Mouse (Mus musculus) myocyte (in vitro differentiated cells): ENCODE data around the gene Tenm2. TPM values are rescaled to one million over a fixed set of nuclear protein-coding genes. Genes with fewer than 3 reads are reported as not detected.

Source experiments
- H3K27me3 ChIP-seq: one replicate; pipeline ENCODE4 v1.6.1; 2011; ENCODE audit not compliant: control insufficient read depth, insufficient read depth, insufficient read length
- H3K36me3 ChIP-seq: one replicate; pipeline ENCODE4 v1.6.1; 2011; ENCODE audit not compliant: control insufficient read depth, insufficient read depth
- H3K4me2 ChIP-seq: one replicate; pipeline ENCODE4 v1.6.1; 2011; ENCODE audit warnings: low read depth, control low read depth
- H3K4me3 ChIP-seq: one replicate; pipeline ENCODE4 v1.5.1; 2011; ENCODE audit warnings: mild to moderate bottlenecking, control low read depth, moderate library complexity
- H3K79me2 ChIP-seq: one replicate; pipeline ENCODE4 v1.6.1; 2011; ENCODE audit not compliant: control insufficient read depth, insufficient read depth
- H3ac ChIP-seq: one replicate; pipeline ENCODE4 v1.6.1; 2011; ENCODE audit not compliant: control insufficient read depth, insufficient read length
- CEBPB ChIP-seq: IDR thresholded peaks from 2 replicates; pipeline ENCODE4 v1.6.1; 2011; ENCODE audit warnings: mild to moderate bottlenecking, moderate library complexity; ENCODE audit not compliant: poor library complexity, insufficient read depth, severe bottlenecking
- E2F4 ChIP-seq: IDR thresholded peaks from one replicate; pipeline ENCODE4 v1.6.1; 2011; ENCODE audit warnings: mild to moderate bottlenecking, control low read depth, moderate library complexity; ENCODE audit not compliant: insufficient read depth
- MAX ChIP-seq: IDR thresholded peaks from one replicate; pipeline ENCODE4 v1.6.1; 2011; ENCODE audit warnings: low read depth, mild to moderate bottlenecking, control low read depth
- MYOD1 ChIP-seq, 3 experiments: IDR thresholded peaks; one replicate each; pipeline ENCODE4 v1.6.1; 2011; ENCODE audit warnings: control low read depth in 2 of 3, low read depth in 2 of 3, mild to moderate bottlenecking in 2 of 3, moderate library complexity in 1 of 3; ENCODE audit not compliant: insufficient read length in 2 of 3, control insufficient read depth in 1 of 3
- MYOG ChIP-seq, 3 experiments: IDR thresholded peaks; one replicate each; pipeline ENCODE4 v1.6.1; 2011; ENCODE audit warnings: control low read depth in 2 of 3, low read depth in 2 of 3, mild to moderate bottlenecking in 2 of 3; ENCODE audit not compliant: insufficient read length in 2 of 3, control insufficient read depth in 1 of 3, insufficient read depth in 1 of 3
- POLR2A ChIP-seq: IDR thresholded peaks from one replicate; pipeline ENCODE4 v1.6.1; 2011; ENCODE audit warnings: low read depth, mild to moderate bottlenecking, control low read depth, moderate library complexity; ENCODE audit not compliant: insufficient read length
- POLR2AphosphoS2 ChIP-seq: IDR thresholded peaks from one replicate; pipeline ENCODE4 v1.6.1; 2011; ENCODE audit warnings: low read depth, control low read depth; ENCODE audit not compliant: insufficient read length
- REST ChIP-seq: IDR thresholded peaks from one replicate; pipeline ENCODE4 v1.6.1; 2011; ENCODE audit warnings: mild to moderate bottlenecking, control low read depth, moderate library complexity; ENCODE audit not compliant: insufficient read depth, insufficient read length
- SRF ChIP-seq: IDR thresholded peaks from one replicate; pipeline ENCODE4 v1.6.1; 2011; ENCODE audit warnings: low read depth; ENCODE audit not compliant: control insufficient read depth, insufficient read length
- TCF12 ChIP-seq: IDR thresholded peaks from one replicate; pipeline ENCODE4 v1.6.1; 2011; ENCODE audit warnings: mild to moderate bottlenecking, control low read depth; ENCODE audit not compliant: poor library complexity, insufficient read depth, severe bottlenecking
- TCF3 ChIP-seq: IDR thresholded peaks from one replicate; pipeline ENCODE4 v1.6.1; 2011; ENCODE audit warnings: low read depth, control low read depth; ENCODE audit not compliant: insufficient read length
- USF1 ChIP-seq: IDR thresholded peaks from one replicate; pipeline ENCODE4 v1.6.1; 2011; ENCODE audit warnings: low read depth, mild to moderate bottlenecking, control low read depth, moderate library complexity
- polyA plus RNA-seq: library from polyadenylated mRNA; unstranded; fragments of >200 nt; fragmentation: generic; extraction: Trizol; gene quantifications from one replicate; pipeline ENCODE4 v1.2.1, GENCODE M21; 2012; ENCODE audit warnings: missing spikeins

Tenm2 gene
- polyA plus RNA-seq, 1 experiment: 0.28 TPM

DNA sequence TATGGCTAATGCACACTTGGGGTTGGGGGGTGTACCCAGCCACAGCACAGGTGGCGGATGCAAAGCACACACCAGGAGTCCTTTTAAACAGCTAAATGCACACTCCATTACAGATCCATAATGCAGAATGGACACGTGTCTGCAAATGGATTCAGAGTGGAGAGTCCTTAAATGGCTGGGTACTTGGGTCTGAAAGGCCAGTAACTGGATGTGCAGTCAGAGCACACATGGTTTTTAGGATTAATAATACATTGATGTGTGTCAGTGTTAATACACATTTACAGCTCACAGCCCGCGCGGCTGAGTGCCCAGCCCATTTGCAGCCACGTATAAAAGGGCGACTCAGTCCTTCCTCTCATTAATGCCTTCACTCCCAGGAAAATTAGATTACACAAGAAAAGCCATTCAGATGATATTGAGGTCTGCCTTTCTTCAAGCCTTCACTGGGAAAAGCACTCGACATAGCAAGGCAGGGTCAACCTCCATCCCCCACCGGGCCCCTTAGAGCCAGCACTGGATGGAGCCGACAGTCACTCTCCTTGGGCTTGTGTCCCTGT, 1073.9 kb downstream of the Tenm2 start:
- TF ChIP-seq E2F4: no peak
- TF ChIP-seq POLR2AphosphoS2: no peak
- no peak for TF ChIP-seq REST
- TF ChIP-seq POLR2A: no peak
- TF ChIP-seq CEBPB: no peak
- TF ChIP-seq SRF: no peak
- no peak for TF ChIP-seq TCF12
- no peak for TF ChIP-seq TCF3
- no peak for TF ChIP-seq USF1
- no peak for TF ChIP-seq MYOG (IDR thresholded peaks at IDR 0.05; ENCODE audit: control insufficient read depth in 1 of 3, insufficient read depth in 1 of 3, insufficient read length in 2 of 3, low read depth in 2 of 3)
- TF ChIP-seq MYOD1 (IDR thresholded peaks at IDR 0.05; ENCODE audit: control insufficient read depth in 1 of 3, insufficient read length in 2 of 3, low read depth in 2 of 3): no peak
- no peak for TF ChIP-seq MAX
- no peaks in the 10 kb centered on the region for H3K36me3 ChIP-seq
- H3K79me2 ChIP-seq: no peaks in the 10 kb centered on the region
- H3K4me3 ChIP-seq: no peak overlapping the region
- no peak overlapping the region for H3ac ChIP-seq
- H3K27me3 ChIP-seq: no peaks in the 10 kb centered on the region
- H3K4me2 ChIP-seq: no peak overlapping the region

DNA sequence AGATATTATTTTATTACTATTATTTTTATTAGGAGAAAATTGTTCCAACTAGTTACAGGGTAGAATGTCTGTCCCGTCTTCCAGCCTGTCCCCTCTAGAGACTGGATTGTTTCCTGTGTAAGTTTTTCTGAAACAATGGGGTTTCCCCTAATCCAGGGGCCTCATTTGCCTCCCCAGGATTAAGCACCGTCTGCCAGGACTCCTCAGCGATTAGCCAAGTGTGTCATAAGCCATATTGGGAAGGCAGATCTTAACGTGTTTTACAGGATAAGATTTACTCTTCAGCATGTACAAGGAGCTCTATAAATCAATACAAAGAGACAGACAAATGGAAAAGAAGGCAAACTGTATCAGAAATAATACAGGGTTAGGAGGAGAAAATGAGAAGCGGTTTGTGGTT, 1082.3 kb downstream of the Tenm2 start:
- Histone ChIP-seq H3K4me3 (no peak overlapping the region), H3K4me2 (no peak overlapping the region), H3K79me2 (no peaks in the 10 kb centered on the region), H3ac (no peak overlapping the region), H3K27me3 (no peaks in the 10 kb centered on the region), H3K36me3 (no peaks in the 10 kb centered on the region)
- no peak for TF ChIP-seq MYOD1 (IDR thresholded peaks at IDR 0.05; ENCODE audit: control insufficient read depth in 1 of 3, insufficient read length in 2 of 3, low read depth in 2 of 3)
- no peak for TF ChIP-seq MAX
- no peak for TF ChIP-seq SRF

DNA sequence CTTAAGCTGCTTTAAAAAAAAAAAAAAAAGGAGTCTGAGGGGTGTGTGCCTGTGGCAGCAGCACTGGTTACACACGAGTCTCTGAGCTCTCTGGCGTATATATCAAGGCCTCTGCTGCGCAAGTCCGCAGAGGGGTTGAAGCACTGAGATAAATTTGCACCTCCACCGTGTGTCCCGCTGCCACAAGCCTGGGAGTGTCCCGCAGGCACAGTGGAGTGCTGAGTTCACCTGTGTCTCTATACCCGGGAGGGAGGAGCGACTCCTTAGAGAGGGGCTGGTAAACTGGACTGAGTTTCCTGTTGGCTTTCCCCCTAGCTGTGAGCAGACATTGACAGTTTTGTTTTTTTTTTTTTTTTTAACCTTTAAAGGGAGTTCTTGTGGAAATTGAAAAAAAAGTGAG, 1082.8 kb downstream of the Tenm2 start:
- no peak overlapping the region for H3K4me3 ChIP-seq
- H3ac ChIP-seq: no peak overlapping the region
- H3K36me3 ChIP-seq: no peaks in the 10 kb centered on the region
- no peak overlapping the region for H3K4me2 ChIP-seq
- TF ChIP-seq POLR2A: no peak
- no peak for TF ChIP-seq MAX
- no peak for TF ChIP-seq USF1
- TF ChIP-seq TCF12: no peak
- no peak for TF ChIP-seq REST
- TF ChIP-seq SRF: no peak
- TF ChIP-seq E2F4: no peak
- no peak for TF ChIP-seq MYOG (IDR thresholded peaks at IDR 0.05; ENCODE audit: control insufficient read depth in 1 of 3, insufficient read depth in 1 of 3, insufficient read length in 2 of 3, low read depth in 2 of 3)
- no peak for TF ChIP-seq TCF3
- TF ChIP-seq POLR2AphosphoS2: no peak
- no peak for TF ChIP-seq MYOD1 (IDR thresholded peaks at IDR 0.05; ENCODE audit: control insufficient read depth in 1 of 3, insufficient read length in 2 of 3, low read depth in 2 of 3)
- TF ChIP-seq CEBPB: no peak
- H3K79me2 ChIP-seq: no peaks in the 10 kb centered on the region
- no peaks in the 10 kb centered on the region for H3K27me3 ChIP-seq

DNA sequence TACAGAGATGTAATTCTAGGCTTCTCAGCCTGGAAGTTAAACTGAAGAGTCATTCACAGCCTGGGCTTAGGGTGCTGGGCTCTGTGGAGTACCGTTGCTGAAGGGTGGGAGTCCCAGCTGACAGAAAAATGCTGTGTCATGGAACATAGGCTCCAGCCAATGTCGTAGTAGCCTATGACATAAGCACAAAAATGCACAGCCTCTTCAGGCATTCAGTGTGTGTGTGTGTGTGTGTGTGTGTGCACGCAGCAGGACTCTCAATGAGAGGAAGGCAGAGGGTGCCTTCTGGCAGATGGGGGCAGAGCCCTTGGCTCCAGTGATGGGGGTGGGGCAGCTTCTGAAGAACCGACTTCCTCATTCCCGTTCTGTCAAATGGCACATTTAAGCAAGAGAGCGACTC, 1083.5 kb downstream of the Tenm2 start:
- no peak overlapping the region for H3ac ChIP-seq
- no peak overlapping the region for H3K4me3 ChIP-seq
- H3K36me3 ChIP-seq: no peaks in the 10 kb centered on the region
- no peaks in the 10 kb centered on the region for H3K79me2 ChIP-seq
- no peak for TF ChIP-seq E2F4
- TF ChIP-seq SRF: no peak
- no peak for TF ChIP-seq POLR2A
- no peak for TF ChIP-seq POLR2AphosphoS2
- no peak for TF ChIP-seq MYOG (IDR thresholded peaks at IDR 0.05; ENCODE audit: control insufficient read depth in 1 of 3, insufficient read depth in 1 of 3, insufficient read length in 2 of 3, low read depth in 2 of 3)
- no peak for TF ChIP-seq MAX
- TF ChIP-seq USF1: no peak
- TF ChIP-seq REST: no peak
- no peak for TF ChIP-seq TCF12
- no peak for TF ChIP-seq MYOD1 (IDR thresholded peaks at IDR 0.05; ENCODE audit: control insufficient read depth in 1 of 3, insufficient read length in 2 of 3, low read depth in 2 of 3)
- no peak for TF ChIP-seq TCF3
- TF ChIP-seq CEBPB: no peak
- H3K27me3 ChIP-seq: no peaks in the 10 kb centered on the region
- no peak overlapping the region for H3K4me2 ChIP-seq

GRCm38 (mm10) chr11:36149092-36149491, 1086.7 kb downstream of the Tenm2 start:
- Histone ChIP-seq H3ac (no peak overlapping the region), H3K79me2 (no peaks in the 10 kb centered on the region), H3K4me2 (no peak overlapping the region), H3K36me3 (no peaks in the 10 kb centered on the region), H3K27me3 (no peaks in the 10 kb centered on the region), H3K4me3 (no peak overlapping the region)
- TF ChIP-seq E2F4 (no peak), MYOD1 (IDR thresholded peaks at IDR 0.05; ENCODE audit: control insufficient read depth in 1 of 3, insufficient read length in 2 of 3, low read depth in 2 of 3) (no peak), TCF12 (no peak), SRF (no peak), POLR2AphosphoS2 (no peak), POLR2A (no peak), TCF3 (no peak), REST (no peak), MAX (no peak), MYOG (IDR thresholded peaks at IDR 0.05; ENCODE audit: control insufficient read depth in 1 of 3, insufficient read depth in 1 of 3, insufficient read length in 2 of 3, low read depth in 2 of 3) (no peak), USF1 (no peak), CEBPB (no peak)
